Mouse (Mus musculus): ENCODE results near the gene Glb1.
"Not testable (repeated sequence)": the region's sequence is repeated elsewhere in the genome, so short reads cannot be mapped to it uniquely, and the experiment has no call there.

The Glb1 gene

GRCm38 (mm10) chr9:114400949-114401684, at the start of gene Glb1, which contains the start of gene Tmppe:
TSS of gene Glb1 (plus strand) at chr9:114401076.
TSS of gene Tmppe (plus strand) at chr9:114401105.
- in situ Hi-C loops (cut with MboI): no loop called here

DNA sequence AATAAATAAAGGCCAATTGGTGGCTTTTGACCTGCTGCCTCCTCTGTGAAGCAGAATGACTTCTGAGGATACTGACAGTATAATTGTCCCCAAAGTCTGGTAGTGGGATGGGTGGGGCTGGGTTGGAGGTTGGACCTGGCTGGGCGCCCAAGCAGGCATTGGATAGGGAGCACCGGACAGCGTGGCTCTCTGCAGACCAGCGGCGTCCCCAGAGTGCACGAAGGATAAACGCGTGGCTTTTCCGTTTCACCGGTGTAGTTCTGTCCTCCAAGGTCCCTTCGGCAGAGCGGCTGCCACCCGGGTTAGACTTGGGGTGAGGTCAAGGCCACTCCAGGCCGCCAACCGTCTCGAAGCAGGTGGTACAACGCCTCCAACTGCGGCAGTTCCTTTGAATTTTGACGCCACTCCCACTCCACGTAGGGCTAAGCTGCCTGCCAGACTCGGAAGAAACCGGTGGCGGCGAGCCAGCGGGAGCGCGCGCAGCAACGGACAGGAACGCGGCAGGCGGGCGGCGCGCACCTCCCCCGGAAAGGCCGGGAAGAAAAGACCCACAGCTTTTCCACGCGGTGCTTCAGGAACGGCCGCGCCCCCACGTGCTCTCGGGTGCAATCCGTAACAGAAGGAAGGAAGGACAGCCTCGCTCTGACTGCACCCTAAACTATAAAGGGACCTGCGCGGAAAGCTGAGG, 32.9 kb upstream of the Glb1 start:
- in situ Hi-C loops (cut with MboI): no loop called here

DNA sequence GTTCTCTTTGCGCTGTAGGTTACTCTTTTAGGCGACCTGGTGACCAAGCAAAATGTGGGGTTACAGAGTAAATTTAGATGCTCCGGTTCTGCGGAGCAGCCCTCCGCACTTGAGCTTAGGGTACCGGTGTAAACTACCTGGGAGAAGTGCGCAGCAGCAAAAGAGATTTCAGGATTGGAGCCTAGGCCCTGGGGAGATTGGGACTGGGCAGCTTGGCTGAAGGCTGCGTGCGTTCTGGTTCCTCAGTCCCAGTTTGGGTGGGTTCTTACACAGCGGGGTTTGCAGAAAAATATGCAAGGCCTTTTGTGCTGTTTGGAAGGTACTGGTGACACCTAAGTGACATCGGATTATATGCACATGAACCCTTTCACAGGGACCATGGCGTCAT, 32.4 kb upstream of the Glb1 start:
- in situ Hi-C loops (cut with MboI): no loop called here

DNA sequence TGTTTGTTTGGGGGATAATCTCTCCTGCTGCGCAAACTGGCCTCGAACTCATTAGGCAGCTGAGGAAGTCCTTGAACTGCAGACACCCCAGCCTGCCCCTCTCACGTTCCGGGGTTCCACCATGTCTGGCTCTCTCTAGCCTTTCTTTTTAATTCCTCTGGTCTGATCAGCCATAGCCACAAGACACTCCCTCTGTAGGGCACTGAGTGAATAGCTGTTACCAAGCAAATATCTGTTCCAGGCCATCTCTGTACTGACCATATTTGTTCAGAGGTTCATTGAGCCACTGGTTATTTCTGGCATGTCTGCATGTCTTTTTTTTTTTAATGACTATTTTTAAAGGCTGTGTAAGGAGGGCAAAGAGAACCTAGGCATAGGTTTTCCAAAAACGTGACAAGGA, 31.5 kb upstream of the Glb1 start:
- in situ Hi-C loops (cut with MboI): not testable (repeated sequence)

- in situ Hi-C loops (cut with MboI): not testable (repeated sequence)
These were observed 29.2 kb upstream of the Glb1 start for GRCm38 (mm10) chr9:114371717-114372116.

- in situ Hi-C loops (cut with MboI): no loop called here
These were observed 25.5 kb upstream of the Glb1 start for GRCm38 (mm10) chr9:114375276-114375962.

- in situ Hi-C loops (cut with MboI): no loop called here
These were observed 23.7 kb upstream of the Glb1 start for GRCm38 (mm10) chr9:114377168-114377567.

GRCm38 (mm10) chr9:114379871-114380270, 21.0 kb upstream of the Glb1 start:
- in situ Hi-C loops (cut with MboI): no loop called here

DNA sequence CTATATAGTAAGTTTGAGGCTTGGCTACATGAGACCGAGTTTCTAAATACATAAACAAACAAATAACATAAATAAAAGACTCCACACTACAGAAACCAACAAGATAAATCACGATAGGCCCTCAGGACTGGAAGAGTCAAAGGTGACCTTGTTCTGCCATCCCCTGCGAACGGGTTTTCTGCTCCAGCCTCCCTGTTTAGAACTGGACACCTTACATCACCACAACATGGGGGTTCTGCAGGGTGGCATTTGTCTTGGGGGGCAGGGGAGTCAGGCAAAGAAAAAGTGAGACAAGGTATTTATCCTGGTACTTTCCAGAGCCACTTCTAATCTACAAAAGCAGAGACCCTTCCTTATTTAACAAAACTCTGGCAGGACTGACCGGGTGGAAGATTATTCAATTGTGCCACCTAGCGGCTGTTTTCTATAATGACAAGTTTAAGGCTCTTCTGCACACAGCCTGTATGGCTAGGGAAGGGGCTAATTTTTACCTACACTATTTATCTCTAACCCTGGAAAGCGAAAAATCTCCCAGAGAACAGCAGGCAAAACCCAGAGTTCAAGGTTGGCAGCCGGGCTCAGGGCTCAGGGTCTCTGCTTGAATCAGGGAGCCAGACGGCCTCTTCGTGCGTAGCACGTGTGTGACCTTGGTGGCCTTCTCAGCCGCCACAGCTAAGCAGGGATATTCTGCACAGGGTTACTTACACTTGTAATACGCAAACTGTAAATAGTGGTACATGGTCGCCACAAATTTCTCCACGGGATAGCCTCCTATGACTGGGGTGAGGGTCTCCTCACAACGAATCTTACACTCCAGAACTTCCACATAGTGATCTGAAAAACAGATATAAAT, 19.8 kb upstream of the Glb1 start:
- in situ Hi-C loops (cut with MboI): no loop called here

GRCm38 (mm10) chr9:114382936-114383710, 17.8 kb upstream of the Glb1 start:
- in situ Hi-C loops (cut with MboI): no loop called here

- in situ Hi-C loops (cut with MboI): no loop called here
These were observed 16.2 kb upstream of the Glb1 start for GRCm38 (mm10) chr9:114384691-114385090.

DNA sequence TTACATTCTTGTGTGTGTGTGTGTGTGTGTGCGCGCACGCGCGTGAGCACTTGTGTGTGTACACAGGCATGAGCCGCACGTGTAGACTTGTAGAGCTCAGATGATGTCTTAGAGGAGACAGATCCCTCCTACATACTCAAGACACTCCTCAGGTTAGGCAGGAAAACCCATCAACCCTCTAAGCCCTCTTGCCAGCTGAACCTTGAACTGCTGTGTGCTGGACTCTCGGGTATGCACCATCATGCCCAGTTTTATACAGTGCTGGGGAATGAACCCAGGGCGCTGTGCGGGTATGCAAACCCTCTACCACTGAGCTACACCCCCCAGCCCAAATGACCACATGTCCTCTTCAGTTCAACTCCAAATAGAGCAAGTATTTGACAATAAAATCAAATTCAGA, 15.7 kb upstream of the Glb1 start:
- in situ Hi-C loops (cut with MboI): no loop called here

- in situ Hi-C loops (cut with MboI): no loop called here
These were observed 13.8 kb upstream of the Glb1 start for GRCm38 (mm10) chr9:114387086-114387485.

DNA sequence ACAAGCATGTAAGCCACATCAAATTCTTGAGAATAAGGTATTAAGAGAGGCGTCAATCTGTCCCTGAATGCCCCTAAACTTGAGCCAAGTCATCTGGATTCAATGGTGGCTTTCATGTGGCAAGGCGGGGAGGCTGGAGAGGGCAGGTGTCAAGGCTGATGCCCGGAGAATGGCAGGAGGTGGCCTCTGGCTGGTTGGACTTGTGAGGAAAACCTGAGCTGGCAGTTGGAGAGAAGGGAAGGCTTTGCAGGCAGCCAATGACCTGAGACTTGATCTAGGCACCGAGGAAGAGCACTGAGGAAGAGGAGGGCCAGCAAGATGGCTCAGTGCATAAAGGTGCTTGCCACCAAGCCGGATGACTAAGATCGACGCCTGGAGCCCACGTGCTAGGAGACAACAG, 12.6 kb upstream of the Glb1 start:
- in situ Hi-C loops (cut with MboI): no loop called here

DNA sequence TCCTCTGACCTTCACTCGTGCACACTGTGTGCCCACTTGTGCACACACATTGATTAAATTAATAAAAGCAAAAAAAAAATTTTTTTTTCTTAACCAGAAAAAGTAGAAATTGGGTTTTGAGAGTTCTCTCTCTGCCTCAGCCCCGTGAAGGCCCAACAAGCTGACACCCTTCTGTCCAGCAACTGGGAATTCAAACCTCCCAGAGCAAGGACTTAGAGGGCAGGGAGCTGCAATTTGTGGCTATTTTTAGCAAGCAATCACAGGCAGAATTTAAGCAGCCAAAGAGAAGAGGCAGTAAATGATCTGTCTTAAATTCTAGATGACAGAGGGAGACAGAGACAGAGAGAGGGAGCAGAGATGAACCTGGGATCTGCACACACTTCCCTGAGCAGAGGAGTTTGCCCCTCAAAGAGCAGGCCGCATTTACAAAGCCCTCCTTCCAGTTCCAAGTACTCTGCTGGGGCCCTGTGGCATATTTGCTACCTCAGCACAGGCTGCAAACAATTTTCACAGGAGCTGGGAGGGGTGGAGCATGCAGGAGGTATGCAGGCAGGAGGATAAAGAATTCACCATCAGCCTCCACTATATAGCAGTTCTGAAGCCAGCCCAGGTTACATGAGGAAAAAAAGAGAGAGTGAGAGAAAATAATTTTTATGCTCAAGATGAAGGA, 12.0 kb upstream of the Glb1 start:
- in situ Hi-C loops (cut with MboI): no loop called here

- in situ Hi-C loops (cut with MboI): no loop called here
These were observed 11.4 kb upstream of the Glb1 start for GRCm38 (mm10) chr9:114389371-114389904.

DNA sequence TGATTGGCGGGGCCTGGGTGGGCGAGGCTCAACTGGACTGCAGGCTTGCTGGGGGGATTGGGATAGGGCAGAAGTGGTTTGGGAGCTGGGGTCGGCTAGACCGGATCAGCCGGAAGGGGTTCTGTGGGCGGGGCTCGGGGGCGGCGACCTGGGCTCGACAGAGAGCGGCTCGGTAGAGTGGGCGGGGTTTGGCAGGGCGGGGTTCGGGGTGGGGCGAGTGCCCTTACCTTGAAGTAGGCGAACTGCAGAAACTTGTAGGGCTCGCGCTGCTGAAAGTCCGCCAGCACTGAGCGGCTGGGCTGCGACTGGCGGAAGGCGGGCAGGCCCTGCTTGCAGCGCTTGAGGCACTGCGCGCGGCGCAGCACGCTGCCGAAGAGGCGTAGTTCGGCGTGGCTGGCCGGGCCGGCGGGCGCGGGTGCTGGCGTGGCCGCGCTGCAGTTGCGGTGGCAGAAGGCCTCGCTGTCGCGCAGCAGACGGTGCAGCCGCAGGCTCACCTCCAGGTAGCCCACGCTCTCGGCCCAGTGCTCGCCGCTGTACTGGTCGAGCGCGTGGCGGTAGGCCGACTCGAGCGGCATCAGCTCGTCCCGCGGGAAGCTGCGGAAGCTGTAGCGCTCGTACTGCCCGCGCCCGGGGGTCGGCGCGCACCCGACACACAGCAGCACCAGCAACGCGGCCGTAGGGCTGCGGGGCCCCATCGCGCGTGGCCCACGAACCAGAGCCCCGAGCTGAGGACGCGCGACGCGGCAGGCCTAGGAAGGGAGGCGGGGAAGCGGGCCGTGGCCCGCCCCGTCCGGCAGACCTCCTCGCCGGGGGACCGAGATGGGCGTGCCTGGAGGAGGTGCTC, 10.7 kb upstream of the Glb1 start, which contains the start of gene Crtap:
Gene Crtap, minus strand, starts transcription at position 771 of the 844 bp plus-strand sequence.
- in situ Hi-C loops (cut with MboI): no loop called here

DNA sequence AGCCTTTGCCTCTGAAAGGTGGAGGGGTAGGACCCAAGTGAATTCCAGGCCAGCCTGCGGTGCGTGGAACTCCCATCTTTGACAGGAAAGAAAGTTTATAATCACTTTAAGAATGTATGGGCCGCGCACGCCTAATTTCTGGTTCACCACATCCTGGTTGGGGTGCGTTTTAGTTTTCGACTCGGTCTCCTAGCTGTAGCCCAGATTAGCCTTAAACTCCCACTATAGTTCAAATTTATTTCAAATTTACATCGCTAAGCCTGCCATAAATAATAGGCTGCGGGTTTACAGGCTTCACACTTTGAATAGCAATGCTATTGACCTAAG, 10.2 kb upstream of the Glb1 start:
- in situ Hi-C loops (cut with MboI): no loop called here

DNA sequence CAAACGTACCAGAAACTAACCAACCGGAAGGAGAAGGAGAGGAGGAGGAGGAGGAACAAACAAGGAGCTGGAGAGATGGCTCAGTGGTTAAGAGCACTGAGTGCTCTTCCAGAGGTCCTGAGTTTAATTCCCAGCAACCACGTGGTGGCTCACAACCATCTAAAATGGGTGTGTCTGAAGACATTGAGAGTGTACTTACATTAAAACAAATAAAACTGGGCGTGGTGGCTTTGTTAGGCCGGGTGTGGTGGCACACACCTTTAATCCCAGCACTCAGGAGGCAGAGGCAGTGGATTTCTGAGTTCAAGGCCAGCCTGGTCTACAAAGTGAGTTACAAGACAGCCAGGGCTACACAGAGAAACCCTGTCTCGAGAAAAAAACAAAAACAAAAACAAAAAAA, 6.7 kb upstream of the Glb1 start:
- in situ Hi-C loops (cut with MboI): not testable (repeated sequence)

Measured in mature B cell (primary cell).